Mouse (Mus musculus): Measurements from ENCODE around the gene Cfdp1.

The Cfdp1 gene

DNA sequence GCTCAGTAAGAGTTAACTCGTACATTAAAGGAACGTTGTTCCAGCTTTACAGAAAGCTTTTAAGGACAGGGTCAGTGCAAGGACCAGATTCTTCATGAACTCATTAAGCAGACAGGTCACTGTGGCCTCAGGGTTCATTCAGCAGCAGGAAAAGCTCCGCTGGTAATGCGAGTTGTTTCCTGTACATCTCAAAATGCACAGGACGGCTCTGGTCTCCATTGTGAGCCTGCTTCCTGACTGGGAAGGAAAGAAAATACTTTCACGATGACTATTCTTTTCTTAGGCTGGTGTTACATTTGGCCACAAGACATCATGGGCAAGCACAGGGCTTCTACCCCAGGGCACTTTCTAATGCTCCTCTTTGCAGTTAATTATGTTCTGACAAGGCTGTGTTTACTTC, 52.6 kb downstream of the Cfdp1 start:
- DNase-seq (ENCODE audit: low read depth, low spot score), result no peak

DNA sequence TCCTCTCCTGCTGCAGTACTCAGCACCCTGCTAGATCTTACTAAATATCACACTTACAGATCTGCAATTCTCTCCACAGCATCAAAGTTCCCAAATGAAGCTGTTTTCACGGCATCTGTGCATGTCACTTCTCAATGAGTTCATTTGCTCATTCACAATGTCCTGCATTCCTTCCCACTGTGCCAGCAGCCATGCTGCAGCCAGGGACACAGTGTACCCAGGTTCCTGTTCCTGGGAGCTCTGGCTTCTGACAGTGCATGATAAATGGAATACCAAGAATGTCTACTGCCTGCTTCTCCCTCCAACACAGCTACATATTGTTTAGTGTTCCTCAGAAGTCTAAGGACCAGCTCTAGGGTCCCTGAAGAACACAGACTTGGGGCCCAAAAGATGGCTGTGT, 57.6 kb downstream of the Cfdp1 start:
- DNase-seq (ENCODE audit: low read depth, low spot score), result no peak

DNA sequence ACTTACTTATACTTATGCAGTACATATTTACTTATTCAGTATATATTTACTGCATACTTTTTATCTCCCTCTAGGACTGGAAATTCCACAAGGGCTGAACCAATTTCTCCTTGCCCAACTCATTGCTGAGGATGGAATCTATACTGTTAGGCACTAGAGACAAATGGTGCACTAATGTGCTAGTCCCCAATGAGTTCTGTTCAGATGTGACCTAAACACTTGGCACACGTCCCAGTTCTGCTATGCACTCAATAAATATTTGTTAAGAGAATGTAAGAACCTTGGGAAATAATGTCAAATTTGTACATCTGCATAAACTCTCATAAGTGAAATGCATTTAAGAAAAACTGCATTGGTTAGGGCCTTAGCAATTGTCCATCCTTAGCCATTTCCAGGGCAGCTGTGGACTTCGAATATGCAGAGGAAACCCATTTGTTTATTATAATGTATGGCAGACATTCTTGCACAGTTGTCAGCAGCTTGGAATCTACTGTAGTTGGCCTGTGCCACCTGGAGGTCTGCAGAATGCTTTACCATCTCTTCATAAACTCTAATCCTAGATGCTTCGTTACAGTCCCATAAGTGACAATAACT, 60.7 kb downstream of the Cfdp1 start:
- DNase-seq (ENCODE audit: low read depth, low spot score), result no peak

DNA sequence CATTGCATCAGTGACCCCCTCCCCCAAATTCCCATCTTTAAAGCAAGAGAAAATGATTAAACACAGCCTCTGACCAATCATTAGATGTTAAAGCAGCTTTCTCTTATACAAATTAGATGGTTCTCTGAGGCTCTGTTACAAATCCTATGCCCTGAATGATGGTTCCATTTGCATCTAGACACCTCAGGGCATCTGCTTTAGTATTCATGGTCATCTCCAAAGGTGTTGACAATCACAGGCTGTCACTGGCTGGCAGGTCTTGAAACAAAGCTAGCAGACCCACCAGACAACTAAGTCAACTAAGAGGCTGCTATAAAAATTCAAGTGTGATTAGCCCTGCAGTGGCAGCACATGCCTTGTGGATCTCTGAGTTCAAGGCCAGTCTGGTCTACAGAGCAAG, 64.5 kb downstream of the Cfdp1 start:
- DNase-seq (ENCODE audit: low read depth, low spot score), result no peak

DNA sequence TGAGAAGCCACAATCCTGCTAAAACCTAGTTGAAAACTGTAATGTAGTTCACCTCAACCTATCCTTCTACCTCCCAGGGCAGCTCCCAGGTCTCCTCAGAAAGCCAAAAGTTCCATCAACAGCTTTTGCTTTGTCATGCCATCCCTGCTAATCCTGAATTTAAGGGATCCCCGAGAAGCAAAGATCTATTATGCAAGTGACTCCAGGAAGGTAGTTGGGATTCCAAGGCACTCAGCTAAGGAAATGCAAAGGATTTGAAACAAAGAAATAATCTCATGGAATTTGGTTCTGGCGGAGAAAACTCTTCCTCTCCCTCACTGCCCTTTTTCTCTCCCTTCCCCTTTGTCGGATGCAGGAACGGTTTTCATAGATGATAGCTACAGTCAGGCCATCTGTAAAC, 64.9 kb downstream of the Cfdp1 start:
- no peak for DNase-seq (ENCODE audit: low read depth, low spot score)

DNA sequence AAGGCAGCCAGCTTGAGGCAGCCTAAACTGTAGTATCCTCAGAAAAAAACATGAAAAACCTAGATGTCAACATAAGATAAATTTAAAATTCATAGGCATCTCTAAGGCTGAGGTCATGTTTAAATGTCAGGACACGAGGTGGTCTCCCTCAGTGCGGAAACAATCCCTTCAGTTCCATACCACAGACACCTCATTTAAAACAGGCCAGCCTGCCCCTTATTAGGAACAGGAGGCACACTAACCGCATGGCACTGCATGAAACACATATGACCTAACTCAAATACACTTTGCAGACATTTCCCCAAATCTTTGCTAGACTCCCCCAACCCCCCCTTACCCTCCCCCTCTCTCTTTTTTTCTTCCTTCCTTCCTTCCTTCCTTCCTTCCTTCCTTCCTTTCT, 65.6 kb downstream of the Cfdp1 start:
- no peak for DNase-seq (ENCODE audit: low read depth, low spot score)

DNA sequence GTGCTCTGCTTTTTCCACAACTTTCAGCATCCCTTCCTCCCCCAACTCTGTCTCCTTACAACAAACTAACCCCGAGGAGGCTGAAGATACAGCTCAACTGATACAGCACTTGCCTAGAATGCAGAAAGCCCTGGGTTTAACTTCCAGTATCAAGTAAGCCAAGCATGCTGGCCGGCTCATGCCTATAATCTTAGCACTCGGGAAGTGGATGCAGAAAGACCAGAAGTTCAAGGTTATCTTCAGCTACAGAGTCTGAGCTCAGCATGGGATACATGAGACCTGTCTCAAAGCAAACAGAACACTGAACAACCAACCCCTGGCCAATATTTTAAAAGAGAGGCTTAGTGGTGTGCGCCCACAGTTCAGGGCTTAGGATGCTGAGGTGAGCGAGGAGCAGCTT, 66.0 kb downstream of the Cfdp1 start:
- DNase-seq (ENCODE audit: low read depth, low spot score), result no peak

DNA sequence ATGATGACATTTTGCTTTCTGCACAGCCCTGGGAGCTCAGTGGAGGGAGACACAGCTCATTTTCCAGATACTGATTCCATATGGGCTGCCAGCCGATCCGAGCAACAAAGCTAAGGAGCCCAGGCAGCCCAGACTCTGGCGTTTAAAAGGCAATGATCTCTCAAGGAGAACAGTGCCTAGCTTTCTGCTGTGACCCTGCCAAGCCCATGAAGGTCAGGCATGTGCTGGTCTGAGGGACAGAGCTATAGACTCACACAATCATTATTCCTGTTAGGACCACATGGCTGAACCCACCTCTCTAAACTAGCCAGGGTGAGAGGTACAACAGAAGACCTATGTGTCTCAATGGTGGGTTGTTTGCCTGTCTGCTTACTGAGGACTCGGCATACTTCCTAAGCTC, 66.4 kb downstream of the Cfdp1 start:
- DNase-seq (ENCODE audit: low read depth, low spot score), result no peak

DNA sequence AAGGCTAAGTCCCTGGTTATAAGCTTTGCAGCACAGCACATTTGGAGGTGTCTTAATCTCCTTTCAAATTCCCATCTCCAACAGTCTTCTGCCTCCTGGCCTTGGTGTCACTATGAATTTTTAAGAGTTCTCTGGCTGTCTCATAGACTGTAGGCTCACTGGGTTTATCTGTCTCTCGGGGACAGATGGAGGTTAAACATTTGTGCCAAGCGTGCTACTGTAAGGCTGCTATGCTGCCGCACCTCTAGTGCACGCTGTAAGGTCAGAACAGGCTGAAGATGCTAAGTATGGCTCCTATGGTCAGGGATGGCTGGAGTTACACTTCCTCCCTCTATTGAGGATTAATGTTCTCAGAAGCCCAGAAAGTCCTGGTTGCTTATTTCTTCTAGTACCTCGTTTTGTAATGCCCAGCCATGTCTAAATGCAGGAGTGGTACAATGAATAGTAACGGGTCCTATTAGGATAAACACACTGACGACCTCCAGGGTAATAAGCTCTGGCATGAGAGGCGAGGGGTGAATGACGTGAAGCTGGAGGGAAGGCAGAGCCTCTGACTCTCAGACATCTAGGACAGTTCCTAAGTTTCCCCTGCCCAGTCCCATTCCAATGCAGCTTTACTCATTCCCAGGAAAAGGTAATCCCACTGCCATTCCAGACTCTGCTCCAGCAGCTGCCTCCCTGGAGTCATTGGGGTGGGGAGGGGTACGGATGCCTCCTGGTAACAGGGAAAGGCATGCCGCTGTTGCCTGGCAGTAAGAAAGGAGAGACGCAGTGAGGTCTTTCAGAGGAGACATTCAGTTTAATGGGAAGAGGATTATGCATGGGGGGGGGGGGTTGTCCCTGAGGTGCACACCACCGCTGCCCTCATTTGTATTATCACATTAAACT, 67.1 kb downstream of the Cfdp1 start:
- no peak for DNase-seq (ENCODE audit: low read depth, low spot score)

DNA sequence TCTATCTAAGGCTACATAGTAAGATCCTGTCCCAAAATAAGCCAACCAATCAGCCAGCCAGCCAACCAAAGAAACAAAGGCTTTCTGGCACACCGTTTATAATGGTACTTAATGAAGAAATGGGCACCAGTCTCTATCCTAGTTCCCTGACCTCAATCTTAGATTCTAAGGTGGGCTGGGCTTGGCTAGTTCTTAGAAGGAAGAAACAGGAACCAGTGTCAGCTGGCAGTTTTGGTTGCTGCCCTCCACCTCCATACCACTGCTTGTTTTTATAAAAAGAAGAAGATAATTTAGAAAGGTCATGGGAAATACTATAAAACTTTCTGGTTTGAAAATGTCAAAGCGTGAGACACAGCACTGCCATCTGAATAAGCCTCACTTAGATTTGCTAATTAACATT, 68.0 kb downstream of the Cfdp1 start:
- no peak for DNase-seq (ENCODE audit: low read depth, low spot score)

DNA sequence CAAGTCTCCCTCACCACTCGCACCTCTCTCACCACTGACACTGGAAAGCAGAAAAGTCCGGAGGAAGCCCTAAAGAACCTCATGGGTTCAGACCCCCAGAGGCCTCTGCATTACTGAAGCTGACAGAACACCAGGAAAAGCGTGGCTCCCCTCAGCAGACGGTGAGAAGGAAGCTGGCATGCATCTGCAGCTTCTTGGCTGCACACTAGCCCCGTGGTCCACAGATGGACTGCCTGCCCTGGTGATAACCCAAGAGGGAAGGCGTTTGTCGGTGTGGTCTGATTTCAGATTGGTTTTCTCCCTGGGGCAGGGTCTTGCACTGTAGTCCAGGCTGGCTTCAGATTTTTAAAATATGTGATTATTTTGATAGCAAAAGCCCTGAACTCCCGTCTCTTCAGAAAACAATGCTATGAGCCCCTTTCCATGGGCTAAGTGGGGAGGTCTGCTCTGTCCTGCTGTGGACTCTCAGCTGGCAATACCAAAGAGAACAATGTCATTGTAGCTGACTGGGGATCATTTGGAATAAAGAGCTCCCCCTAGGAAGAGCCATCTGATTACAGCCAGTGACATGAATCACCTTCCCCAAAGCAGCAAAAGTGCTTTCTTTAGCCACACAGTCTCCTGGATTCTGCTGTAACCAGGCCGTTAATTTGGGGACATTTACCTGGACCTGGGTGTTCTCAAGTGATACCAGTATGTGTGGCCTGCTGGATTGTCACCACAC, 71.3 kb downstream of the Cfdp1 start:
- DNase-seq (ENCODE audit: low read depth, low spot score), result no peak

DNA sequence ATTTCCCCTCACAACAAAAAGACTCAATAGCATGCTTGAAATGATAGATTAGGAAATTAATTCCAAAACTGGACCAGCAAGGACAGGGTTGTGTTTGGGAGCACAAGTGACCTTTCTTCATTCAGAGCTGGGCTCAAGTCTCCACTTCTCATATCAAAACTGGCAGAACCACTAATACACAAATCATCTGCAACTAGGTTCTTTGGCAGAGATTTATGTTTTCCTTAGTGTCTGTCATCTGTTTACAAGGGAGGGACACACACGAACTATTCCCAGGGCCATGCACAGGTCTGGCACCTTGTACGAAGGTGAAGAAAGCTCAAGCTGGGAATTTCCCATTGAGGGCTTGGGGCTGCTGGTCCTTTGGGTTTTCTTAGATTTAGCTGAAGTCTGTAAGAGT, 71.9 kb downstream of the Cfdp1 start:
- no peak for DNase-seq (ENCODE audit: low read depth, low spot score)

DNA sequence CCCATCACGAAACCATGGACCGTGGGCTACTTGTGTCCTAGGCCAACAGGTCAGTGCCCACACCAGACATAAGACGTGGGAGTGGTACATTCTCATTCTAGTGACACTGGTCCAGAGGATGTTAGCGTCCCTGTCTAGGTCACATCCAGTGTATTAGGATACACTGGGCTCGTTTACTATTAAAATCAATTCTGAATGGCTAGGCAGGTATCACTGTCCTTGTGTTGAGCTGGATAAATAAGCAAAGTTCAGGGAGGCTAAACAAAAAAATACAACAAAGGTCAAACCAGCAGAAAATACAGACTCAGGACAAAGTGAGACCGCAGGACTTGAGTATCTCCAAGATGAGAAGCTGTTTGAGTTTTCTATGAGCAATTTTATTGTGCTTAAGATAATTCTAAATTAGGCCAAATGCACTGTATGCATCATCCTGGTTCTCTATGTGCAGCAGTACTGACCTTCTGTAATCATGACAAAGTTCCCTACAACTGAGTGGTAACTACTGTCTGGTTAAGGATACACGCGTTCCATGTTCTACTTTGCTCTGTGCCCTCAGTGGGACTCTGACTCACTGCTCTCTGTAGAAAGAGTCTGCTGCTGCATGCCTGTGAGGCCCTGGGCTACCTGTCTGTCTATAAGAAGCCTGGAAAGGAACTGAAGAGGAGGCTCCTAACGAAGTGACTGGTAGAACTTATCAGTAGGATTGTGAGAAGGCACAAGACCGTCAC, 73.2 kb downstream of the Cfdp1 start:
- no peak for DNase-seq (ENCODE audit: low read depth, low spot score)

DNA sequence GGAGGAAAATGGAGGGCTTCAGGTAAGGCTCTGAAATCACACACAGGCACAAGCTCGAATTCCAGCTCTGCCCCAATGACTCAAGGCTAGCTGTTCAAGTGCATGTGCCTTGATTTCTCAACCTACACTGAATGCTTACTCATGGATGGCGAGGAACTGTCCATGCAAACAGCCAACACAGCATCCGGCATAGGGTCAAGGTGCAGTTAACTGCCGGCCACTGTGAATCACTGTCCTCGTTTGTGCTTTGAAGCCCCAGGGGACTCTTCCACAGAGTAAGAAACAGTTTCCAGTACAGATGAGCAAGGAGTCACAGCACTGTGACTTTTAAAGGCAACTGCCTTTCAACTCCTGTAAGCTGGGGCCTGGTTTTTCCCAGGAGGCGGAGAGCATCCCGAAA, 74.4 kb downstream of the Cfdp1 start:
- no peak for DNase-seq (ENCODE audit: low read depth, low spot score)

DNA sequence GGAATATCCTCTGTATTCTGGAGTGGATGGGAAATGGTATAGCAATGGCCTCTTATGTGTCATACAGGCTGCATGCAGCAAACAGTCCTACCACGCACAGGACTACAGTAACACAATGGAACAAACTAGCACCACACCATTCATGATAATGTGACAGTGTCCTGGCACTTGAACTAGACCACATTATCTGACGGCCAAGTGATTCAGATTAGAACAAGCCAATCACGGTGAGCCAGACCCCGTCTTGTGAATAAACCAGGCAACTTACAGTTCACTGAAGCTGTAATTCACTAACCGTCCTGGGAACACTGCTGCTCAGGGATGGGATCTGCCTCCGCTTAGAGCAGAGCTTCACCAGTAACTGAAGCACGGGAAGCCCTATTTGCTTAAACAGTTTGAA, 75.3 kb downstream of the Cfdp1 start:
- DNase-seq (ENCODE audit: low read depth, low spot score), result no peak

DNA sequence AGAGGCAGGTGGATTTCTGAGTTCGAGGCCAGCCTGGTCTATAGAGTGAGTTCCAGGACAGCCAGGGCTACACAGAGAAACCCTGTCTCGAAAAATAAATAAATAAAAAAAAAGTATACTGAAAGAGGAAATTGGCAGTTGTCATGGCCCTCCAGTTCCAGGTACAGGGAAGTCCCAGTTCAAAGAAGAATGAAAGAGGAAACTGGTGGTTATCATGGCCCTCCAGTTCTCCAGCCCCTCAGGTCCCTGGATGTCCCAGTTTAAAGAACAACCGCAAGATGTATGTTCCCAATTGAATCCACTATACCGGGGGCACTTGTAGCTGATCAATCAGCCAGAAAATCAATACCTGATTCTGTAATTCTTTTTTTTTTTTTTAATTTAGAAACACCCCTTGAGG, 77.6 kb downstream of the Cfdp1 start:
- DNase-seq (ENCODE audit: low read depth, low spot score), result no peak

DNA sequence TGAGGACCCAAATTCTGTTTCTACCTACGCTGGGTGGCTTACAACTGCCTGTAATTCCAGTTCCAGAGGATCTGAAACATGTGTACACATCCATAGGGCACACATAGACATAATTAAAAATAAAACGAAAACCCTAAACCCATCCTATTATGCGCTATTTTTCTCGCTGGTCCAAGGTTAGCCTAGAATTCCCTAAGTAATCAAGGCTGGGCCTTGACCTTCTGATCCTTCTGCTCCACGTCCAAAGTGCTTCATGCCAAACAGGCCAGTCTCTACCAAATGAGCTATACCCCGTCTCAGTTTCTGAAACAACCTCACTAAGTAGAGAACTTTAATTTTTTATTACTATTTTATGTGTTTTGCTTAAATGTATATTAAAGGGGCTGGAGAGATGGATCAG, 78.3 kb downstream of the Cfdp1 start:
- DNase-seq (ENCODE audit: low read depth, low spot score), result no peak

DNA sequence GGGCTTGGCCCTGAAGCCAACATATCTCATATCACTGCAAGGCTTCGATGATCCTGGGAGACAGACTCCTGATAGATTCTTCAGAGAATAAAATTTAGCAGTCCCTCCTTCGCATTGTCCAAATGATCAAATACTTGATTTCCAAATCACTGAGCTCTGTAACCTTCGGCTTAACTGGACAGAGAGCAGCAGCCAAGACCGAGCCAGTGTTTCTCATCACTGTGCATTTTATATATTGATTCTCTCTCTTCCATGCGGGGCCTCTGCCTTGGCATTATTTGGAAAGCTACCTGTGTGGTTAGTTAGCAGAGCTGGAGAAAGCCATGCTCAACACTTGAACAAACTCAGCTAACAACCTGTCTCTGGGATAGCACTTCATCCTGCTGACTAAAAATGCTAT, 80.6 kb downstream of the Cfdp1 start:
- no peak for DNase-seq (ENCODE audit: low read depth, low spot score)

DNA sequence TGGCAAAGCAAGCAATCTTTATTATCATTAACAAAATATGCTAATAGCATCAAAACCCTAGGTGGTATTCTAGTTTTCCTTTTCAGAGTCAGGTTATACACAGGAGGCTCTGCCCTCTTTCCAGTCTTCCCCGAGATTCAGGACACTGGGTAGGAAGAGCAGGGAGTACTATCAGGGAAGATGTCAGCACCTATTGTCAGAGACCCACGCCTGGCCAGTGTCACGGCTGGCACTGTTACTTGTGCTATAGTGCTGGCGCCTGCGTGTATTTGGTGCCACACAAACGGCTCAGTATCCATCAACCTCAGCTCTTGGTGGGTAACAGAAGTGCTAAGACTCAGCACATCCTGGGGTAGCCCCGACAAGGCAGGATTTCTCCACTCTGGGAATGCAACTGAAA, 81.0 kb downstream of the Cfdp1 start:
- DNase-seq (ENCODE audit: low read depth, low spot score), result no peak

DNA sequence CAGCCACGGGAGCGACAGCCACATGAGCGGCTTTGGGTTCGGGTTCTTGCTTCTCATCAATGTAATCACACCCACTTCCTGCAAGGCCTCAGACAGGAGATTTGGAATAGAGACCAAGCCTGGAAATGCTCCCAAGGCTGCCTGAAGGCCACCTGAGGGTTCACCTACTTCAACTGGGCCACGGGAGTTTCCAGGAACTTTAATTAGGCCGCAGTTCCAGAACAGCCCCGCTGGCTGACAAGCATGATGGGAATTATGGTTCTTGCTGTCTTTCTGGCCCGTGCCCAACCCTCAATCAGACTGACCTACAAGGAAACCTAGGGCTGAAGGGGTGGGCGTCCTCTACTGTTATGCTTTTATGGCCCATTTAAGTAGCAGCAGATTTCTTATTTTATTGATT, 82.0 kb downstream of the Cfdp1 start:
- no peak for DNase-seq (ENCODE audit: low read depth, low spot score)

DNA sequence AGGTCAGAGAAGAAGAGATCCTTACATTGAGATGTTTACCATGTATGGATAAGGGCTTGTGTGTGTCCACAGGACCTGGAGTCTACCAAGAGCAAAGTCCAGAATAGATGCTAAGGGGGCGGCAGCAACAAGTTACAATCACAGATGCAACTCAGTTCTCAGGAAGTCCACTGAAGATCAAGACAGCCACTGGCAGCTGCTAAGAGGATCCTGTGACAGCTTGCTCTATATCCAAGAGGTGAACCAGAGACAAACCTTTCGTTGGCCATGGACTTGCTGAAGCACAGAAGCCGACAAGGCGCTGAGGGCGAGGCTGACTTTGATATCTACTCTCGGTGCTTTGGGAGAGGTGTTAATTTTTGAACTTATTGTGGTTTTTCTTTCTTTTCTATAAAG, 82.5 kb downstream of the Cfdp1 start:
- DNase-seq (ENCODE audit: low read depth, low spot score), result no peak

DNA sequence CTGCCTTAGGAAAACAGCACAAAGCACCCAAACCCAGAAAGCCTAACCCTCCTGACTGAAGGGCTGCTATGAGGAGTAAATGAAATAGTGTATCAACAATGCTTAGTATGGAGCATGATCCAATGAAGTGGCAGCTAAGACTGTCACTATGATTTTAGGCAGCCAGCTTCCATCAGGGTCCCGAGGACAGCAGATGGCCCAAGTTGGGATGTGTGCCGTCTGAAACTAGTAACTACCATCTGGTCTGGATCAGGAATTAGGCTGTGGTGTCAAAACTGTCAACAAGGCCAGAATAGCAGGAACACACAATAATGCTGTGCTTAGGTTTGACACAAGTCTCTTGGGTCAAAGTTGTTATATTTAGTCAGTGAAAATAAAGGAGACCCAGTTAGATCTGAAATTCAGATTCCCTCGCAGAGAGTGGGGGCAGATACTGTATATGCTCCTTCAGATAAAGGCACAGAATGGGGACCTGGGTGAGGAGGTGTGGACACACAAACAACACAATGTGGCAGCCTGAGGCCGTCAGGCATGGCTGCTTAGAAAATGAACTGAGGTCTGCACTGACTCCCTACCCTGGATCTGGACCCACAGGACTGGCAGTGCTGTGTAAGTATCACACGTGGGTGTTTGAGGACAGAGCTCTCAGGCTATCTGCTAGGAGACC, 83.0 kb downstream of the Cfdp1 start:
- DNase-seq (ENCODE audit: low read depth, low spot score), result no peak

All from CD4-positive helper T cell, adult 2 months (primary cell).